12 mouse cellular contexts compared by ENCODE assay signal in the genomic region with DNA sequence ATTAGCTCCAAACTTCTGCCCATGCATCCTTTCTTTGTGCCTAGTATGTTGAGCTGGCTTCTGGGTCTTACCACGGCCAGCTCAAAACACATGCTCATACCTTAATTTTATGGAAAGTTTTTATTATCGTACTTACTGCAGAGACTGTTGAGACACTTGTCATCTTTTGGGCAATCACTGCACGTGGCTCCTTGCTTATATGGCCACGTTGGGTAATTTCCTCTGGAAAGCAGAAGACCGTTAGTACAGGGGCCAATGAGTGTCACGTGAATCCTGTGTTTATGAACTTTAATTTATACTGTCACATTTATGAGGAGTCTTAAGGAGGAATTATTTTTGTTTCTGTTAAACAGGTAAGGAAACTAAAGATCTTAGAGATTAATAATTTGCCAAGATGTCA.
"Had no signal": no experiment of that assay in that cellular context is flagged by ENCODE, and none has a peak within 500 bp of the region (broad histone marks: within the 10 kb centered on the region; RNA-seq: fewer than 3 reads in every experiment).

No protein-coding gene starts in this region.

- H3K4me1 ChIP-seq: intestine, embryonic 15.5 days; limb, embryonic 13.5 days; liver, embryonic 13.5 days; midbrain, embryonic 10.5 days; neural tube, embryonic 12.5 days had no signal

- H3K4me2 ChIP-seq: intestine, embryonic 15.5 days; limb, embryonic 13.5 days; liver, embryonic 13.5 days; neural tube, embryonic 12.5 days had no signal

- ATAC-seq: intestine, embryonic 15.5 days; lung, postnatal 0 days had no signal

- H3K27ac ChIP-seq: intestine, embryonic 15.5 days; limb, embryonic 13.5 days; liver, embryonic 13.5 days; midbrain, embryonic 10.5 days; neural tube, embryonic 12.5 days had no signal

- H3K27me3 ChIP-seq: intestine, embryonic 15.5 days; limb, embryonic 13.5 days; liver, embryonic 13.5 days; neural tube, embryonic 12.5 days had no signal

- H3K4me3 ChIP-seq: intestine, embryonic 15.5 days; limb, embryonic 13.5 days; liver, embryonic 13.5 days; midbrain, embryonic 10.5 days; neural tube, embryonic 12.5 days had no signal

- DNase-seq: kidney, adult 18-20 months; kidney, postnatal 14 days; left cerebral cortex, postnatal 4 days; liver, embryonic 13.5 days; midbrain, embryonic 14.5 days; retina, postnatal 1 day; right cerebral cortex, postnatal 4 days had no signal

- H3K9me3 ChIP-seq: intestine, embryonic 15.5 days; limb, embryonic 13.5 days; liver, embryonic 13.5 days; midbrain, embryonic 10.5 days; neural tube, embryonic 12.5 days had no signal

- H3K9ac ChIP-seq: intestine, embryonic 15.5 days; limb, embryonic 13.5 days; liver, embryonic 13.5 days; neural tube, embryonic 12.5 days had no signal
